Mouse (Mus musculus): ENCODE data around the gene Olfr211.
"Not testable (repeated sequence)": the region's sequence is repeated elsewhere in the genome, so short reads cannot be mapped to it uniquely, and the experiment has no call there.

Olfr211 gene

GRCm38 (mm10) chr6:116488791-116489190, at the start of gene Olfr211:
TSS of gene Olfr211 (plus strand) at chr6:116489091.
- no peak for DNase-seq

GRCm38 (mm10) chr6:116439531-116439930, 49.4 kb upstream of the Olfr211 start:
- no peak for DNase-seq

DNA sequence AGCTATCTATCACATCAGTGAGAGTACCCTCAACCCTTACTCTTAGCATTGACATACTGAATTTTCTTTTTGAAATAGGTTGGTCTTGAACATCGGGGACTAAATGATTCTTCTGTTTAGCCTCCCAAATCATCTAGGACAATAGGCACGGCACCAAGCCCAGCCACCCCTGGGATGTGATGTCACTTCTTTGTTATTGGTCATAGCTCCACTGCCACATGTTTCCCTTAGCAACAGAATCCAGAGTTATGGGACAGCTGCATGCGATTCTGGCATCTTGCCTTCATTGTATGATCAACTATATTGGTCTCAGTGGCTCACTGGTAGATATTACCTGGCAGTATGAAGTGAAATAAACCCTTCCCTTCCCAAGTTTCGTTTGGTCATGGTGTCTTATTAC, 48.4 kb upstream of the Olfr211 start:
- DNase-seq: no peak

- DNase-seq: no peak
Measured at GRCm38 (mm10) chr6:116440849-116441248, 48.0 kb upstream of the Olfr211 start.

DNA sequence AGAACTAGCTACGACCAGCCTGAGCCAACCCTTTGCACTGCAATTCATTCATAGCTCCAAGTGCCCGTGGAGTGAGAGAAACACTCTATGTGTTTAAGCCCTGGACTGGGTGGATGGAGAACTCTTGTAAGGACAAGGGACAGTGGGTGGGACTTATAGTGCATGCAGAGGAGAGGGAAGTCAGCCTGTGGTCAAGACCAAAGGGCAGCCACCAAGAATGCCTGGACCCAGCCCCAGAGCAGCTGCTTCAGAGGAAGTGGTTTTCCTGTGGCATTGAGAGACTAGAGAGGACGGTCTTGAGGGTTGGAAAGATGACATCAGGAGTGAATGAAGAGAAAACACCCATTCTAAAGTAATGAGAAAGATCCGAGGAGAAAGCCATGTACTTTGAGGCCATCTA, 33.1 kb upstream of the Olfr211 start:
- DNase-seq: no peak

- DNase-seq: no peak
Measured at GRCm38 (mm10) chr6:116456482-116456881, 32.4 kb upstream of the Olfr211 start.

- DNase-seq: no peak
Measured at GRCm38 (mm10) chr6:116458728-116459127, 30.2 kb upstream of the Olfr211 start.

GRCm38 (mm10) chr6:116459232-116459631, 29.7 kb upstream of the Olfr211 start:
- DNase-seq: no peak

- no peak for DNase-seq
Measured at GRCm38 (mm10) chr6:116460544-116461283, 28.2 kb upstream of the Olfr211 start, which contains the start of gene Alox5. TSS of gene Alox5 (minus strand) at chr6:116461178.

DNA sequence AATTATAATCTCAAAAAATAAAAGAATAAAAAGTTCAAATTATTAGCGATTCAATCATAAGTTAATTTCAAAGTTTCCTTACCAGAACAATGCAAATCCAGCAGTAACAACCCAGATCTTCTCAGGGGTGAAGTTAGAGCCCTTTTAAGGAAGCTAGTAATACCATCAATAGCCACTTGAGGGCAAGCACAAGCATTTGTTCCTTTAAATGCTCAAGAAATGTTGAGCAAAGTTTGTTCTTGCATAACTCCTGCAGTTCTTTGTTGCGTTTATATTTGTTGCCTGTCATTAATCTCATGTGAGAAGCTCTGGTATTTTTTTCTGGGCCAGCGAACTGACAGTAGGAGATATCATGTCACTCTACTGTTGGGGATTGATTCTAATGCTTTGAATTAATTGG, 20.8 kb upstream of the Olfr211 start:
- no peak for DNase-seq

DNA sequence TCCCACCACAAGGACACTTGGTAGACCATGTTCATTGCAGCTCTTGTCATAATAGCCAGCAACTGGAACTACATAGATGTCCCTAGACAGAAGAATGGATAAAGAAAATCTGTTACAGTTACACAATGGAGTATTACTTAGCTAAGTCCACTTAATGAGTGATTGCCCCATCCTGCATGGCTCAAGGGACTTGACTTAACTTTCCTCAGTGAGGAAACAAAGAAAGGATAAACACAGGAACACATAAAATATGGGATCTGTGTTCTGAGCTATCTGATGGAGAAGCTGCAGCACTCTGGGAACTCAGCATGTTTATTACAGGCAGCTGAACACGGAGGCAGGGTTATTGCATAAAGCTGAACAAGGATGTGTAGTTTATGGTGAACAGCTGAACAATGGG, 3.8 kb upstream of the Olfr211 start:
- DNase-seq: no peak

DNA sequence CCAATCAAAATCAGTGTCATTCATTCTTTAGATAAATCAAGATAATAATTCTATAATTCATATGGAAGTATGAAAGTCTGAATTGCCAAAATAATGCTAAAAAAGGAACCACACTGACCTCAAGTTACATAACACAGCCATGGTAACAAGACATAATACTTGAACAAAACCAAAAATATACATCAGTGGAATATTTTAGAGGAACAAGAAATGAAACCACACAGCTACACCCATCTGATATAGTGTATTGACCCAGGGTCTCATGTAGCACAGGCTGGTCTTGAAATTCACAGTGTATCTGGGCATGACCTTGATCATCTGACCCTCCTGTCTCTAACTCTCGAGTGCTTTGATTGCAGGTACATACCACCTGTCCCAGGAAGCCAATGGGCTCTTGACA, 2.1 kb upstream of the Olfr211 start:
- DNase-seq: no peak

- DNase-seq: no peak
Measured at GRCm38 (mm10) chr6:116493742-116494141, 4.9 kb downstream of the Olfr211 start.

- no peak for DNase-seq
Measured at GRCm38 (mm10) chr6:116495960-116496359, 7.1 kb downstream of the Olfr211 start.

GRCm38 (mm10) chr6:116506302-116507003, 17.6 kb downstream of the Olfr211 start, which contains the start of gene Olfr212:
TSS of gene Olfr212 (plus strand) at chr6:116506516.
- not testable (repeated sequence) for DNase-seq

GRCm38 (mm10) chr6:116514832-116515231, 25.9 kb downstream of the Olfr211 start:
- DNase-seq: no peak

GRCm38 (mm10) chr6:116538156-116538555, 49.3 kb downstream of the Olfr211 start, which contains the start of gene Olfr213:
TSS of gene Olfr213 (plus strand) at chr6:116538456.
- no peak for DNase-seq

- DNase-seq: no peak
Measured at GRCm38 (mm10) chr6:116542500-116542899, 53.6 kb downstream of the Olfr211 start.
